Mouse (Mus musculus) C2C12 (cell line): ENCODE data around the gene Figla. TPM values are rescaled to one million over a fixed set of nuclear protein-coding genes. Genes with fewer than 3 reads are reported as not detected.
A peak's percentile ranks its signal among the peaks of the same experiment; 100 is the strongest.

Experiments
- H3K27me3 ChIP-seq: one replicate; pipeline ENCODE4 v1.6.1; 2011; ENCODE audit not compliant: control insufficient read depth, insufficient read depth, insufficient read length
- H3K36me3 ChIP-seq: one replicate; pipeline ENCODE4 v1.6.1; 2011; ENCODE audit not compliant: control insufficient read depth, insufficient read depth
- H3K4me3 ChIP-seq: one replicate; pipeline ENCODE4 v1.5.1; 2011; ENCODE audit warnings: mild to moderate bottlenecking, control low read depth; ENCODE audit not compliant: poor library complexity, insufficient read depth, severe bottlenecking
- H3K79me2 ChIP-seq: one replicate; pipeline ENCODE4 v1.6.1; 2011; ENCODE audit not compliant: control insufficient read depth, insufficient read depth
- H3K79me3 ChIP-seq: one replicate; pipeline ENCODE4 v1.6.1; 2011; ENCODE audit warnings: low read depth, control low read depth
- H3ac ChIP-seq: one replicate; pipeline ENCODE3; 2011; ENCODE audit warnings: low read depth; ENCODE audit not compliant: control insufficient read depth, insufficient read length
- CEBPB ChIP-seq: IDR thresholded peaks from one replicate; pipeline ENCODE4 v1.6.1; 2011; ENCODE audit warnings: low read depth, mild to moderate bottlenecking, control low read depth, moderate library complexity
- CTCF ChIP-seq: IDR thresholded peaks from one replicate; pipeline ENCODE4 v1.5.1; 2011; ENCODE audit not compliant: control insufficient read depth, insufficient read depth, insufficient read length
- FOSL1 ChIP-seq: IDR thresholded peaks from one replicate; pipeline ENCODE4 v1.8.0; 2011; ENCODE audit warnings: mild to moderate bottlenecking, low read length; ENCODE audit not compliant: poor library complexity, insufficient read depth, severe bottlenecking
- MAX ChIP-seq: IDR thresholded peaks from one replicate; pipeline ENCODE4 v1.6.1; 2011; ENCODE audit warnings: mild to moderate bottlenecking, control low read depth
- MYOD1 ChIP-seq: IDR thresholded peaks from one replicate; pipeline ENCODE4 v1.6.1; 2011; ENCODE audit warnings: low read depth; ENCODE audit not compliant: control insufficient read depth, insufficient read length
- MYOG ChIP-seq: IDR thresholded peaks from one replicate; pipeline ENCODE4 v1.6.1; 2011; ENCODE audit not compliant: control insufficient read depth, insufficient read length; ENCODE audit errors: extremely low read depth
- USF1 ChIP-seq: IDR thresholded peaks from one replicate; pipeline ENCODE4 v1.6.1; 2011; ENCODE audit warnings: low read depth, mild to moderate bottlenecking, control low read depth, moderate library complexity
- polyA plus RNA-seq: library from polyadenylated mRNA; unstranded; fragments of >200 nt; fragmentation: generic; extraction: Trizol; gene quantifications from one replicate; pipeline ENCODE4 v1.2.1, GENCODE M21; 2012; ENCODE audit warnings: missing spikeins

Figla gene
- polyA plus RNA-seq, 1 experiment: 0.05 TPM

DNA sequence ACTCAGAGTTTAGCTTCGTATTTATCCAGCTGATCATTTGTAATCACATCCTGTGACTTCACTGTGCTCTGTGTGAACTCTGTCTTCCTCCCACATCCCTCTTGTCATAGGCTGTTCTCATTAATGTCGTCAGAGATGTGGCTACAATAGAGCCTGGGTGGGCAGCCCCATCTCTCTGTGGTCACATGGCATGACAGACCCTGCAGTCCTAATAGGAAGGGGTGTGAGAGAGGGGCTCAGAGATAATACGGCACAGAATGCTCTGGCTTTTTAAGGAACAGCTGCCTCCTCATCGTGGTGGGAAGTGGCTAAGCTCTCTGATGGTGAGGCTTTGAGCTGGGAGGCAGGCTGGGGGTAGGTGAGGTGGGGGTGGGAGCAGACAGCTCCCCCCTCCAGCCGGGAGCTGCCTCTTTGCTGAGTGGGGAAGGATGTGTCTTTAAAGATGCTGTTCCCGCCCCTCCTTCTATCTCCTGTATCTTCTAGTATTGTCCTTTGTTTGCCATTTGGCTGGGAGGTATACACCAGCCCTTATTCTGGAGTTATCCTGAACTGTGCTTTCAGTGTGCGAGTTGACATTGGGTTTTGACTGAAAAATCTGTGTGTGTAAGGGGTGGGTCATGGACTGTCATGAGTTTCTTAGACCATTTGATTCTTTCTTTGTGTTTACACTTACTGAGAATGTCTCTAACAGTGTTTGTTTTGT, 43.3 kb downstream of the Figla start:
- Histone ChIP-seq H3K79me2 (no peaks in the 10 kb centered on the region), H3K27me3 (no peaks in the 10 kb centered on the region), H3K79me3 (peaks cover 1% of the 10 kb centered on the region), H3K4me3 (no peak overlapping the region), H3ac (peak overlapping the region; percentile 18), H3K36me3 (no peaks in the 10 kb centered on the region)
- TF ChIP-seq CTCF: no peak
- TF ChIP-seq MYOD1: peak; percentile 26

DNA sequence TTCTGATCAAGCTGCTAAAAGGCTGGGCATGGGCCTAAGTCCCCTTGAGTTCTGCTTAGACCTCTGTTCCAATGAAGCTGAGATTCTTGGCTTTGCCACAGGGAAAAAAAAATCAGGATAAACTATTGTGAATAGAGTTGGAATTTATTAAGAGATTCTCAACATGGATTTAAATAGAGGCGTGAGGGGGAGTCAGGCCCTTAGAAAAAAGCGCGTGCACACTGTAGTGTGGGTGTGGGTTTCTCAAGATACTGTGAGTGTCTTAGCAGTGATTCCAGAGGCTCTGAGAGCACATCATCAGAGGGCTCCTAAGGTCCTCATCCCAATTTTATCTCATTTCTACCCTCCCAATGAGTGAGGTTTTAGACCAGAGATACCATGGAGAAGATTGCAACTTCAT, 44.2 kb downstream of the Figla start:
- Histone ChIP-seq H3ac (no peak overlapping the region), H3K79me2 (no peaks in the 10 kb centered on the region), H3K79me3 (peaks cover 1% of the 10 kb centered on the region), H3K4me3 (no peak overlapping the region), H3K36me3 (no peaks in the 10 kb centered on the region), H3K27me3 (no peaks in the 10 kb centered on the region)
- TF ChIP-seq USF1 (no peak), CEBPB (no peak), CTCF (no peak), FOSL1 (no peak), MAX (no peak), MYOD1 (no peak), MYOG (no peak)

DNA sequence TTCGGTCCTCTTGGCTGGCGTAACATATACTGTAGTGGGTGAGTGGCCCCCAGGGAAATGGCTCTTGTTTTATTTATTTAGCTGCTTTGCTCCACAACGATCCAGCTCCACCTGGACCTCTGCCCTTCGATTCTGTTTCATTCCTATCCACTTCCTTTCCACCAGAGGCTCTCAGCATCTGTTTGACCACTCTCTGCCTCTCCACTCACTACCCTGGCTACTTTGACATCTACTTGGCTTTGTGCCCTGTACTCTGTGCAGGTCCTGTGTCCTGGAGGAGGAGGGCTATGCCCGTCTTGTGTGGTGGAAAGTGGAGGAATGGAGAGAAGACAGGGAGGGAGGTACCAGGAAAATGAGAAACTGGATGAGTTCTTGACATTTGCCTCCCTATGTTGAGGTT, 46.3 kb downstream of the Figla start:
- H3K27me3 ChIP-seq: no peaks in the 10 kb centered on the region
- H3K79me3 ChIP-seq: peaks cover 1% of the 10 kb centered on the region
- no peaks in the 10 kb centered on the region for H3K36me3 ChIP-seq
- no peaks in the 10 kb centered on the region for H3K79me2 ChIP-seq
- TF ChIP-seq USF1 (no peak), MYOD1 (no peak), MAX (no peak), MYOG (no peak), CTCF (no peak), FOSL1 (no peak), CEBPB (no peak)
- no peak overlapping the region for H3ac ChIP-seq
- H3K4me3 ChIP-seq: no peak overlapping the region

DNA sequence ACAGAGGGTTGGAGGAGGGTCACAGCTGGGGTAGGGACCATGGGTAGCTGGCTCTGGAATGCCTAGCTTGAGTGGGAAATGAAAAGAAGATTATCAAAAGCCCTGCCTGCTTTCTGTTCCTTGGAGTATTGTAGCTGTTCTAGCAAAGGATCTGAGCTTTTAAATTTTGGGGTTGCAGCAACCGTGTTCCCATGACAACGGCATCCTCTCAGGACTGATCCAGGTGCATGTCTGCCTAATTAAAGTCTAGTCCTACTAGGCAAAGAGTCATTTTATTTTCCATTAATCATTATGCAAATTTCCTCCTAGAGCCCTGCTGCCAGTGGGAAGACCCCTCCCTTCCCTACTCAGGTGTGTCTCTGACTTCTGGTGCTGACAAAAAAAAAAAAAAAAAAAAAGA, 46.7 kb downstream of the Figla start:
- no peaks in the 10 kb centered on the region for H3K79me2 ChIP-seq
- H3K27me3 ChIP-seq: no peaks in the 10 kb centered on the region
- H3K36me3 ChIP-seq: no peaks in the 10 kb centered on the region
- H3ac ChIP-seq: no peak overlapping the region
- no peak overlapping the region for H3K4me3 ChIP-seq
- H3K79me3 ChIP-seq: peaks cover 1% of the 10 kb centered on the region
- TF ChIP-seq FOSL1: no peak

DNA sequence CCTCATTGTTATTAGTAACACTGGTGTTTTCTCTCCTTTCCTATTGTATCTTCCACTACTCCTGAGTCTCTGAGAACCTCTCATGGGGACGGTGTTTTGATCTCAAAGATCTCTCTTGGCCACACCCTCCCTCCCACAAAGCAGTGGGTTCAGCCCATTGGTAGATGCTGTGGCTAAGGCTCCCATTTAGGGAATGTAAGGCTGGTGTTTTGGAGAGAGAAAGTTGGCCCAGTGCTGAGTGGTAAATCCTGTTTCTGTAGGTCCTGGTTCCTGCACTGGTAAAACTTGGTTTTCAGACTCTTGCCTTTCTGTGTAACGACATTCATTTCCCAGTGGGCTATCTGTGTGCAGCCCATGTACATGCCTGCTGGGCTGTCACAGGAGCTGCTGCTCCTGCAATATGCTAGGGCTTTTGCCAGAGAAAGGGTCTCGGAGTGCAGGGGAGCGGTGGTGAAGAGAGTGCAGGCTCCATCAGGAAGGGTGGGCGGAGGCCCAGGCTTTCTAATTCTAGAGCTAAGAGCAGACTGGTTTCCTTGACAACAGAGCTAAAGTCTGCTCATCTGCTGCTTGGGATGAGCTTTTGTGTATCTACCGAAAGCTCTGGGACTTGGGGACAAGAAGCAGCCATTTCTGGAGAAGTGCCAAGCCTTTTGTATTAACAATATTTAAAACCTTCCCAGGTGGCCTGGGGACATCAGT, 48.5 kb downstream of the Figla start:
- Histone ChIP-seq H3K79me3 (peaks cover 1% of the 10 kb centered on the region), H3ac (no peak overlapping the region), H3K4me3 (no peak overlapping the region), H3K79me2 (no peaks in the 10 kb centered on the region), H3K36me3 (no peaks in the 10 kb centered on the region), H3K27me3 (no peaks in the 10 kb centered on the region)
- TF ChIP-seq MAX (no peak), CTCF (no peak), FOSL1 (no peak), MYOG (no peak), MYOD1 (no peak), CEBPB (no peak), USF1 (no peak)

DNA sequence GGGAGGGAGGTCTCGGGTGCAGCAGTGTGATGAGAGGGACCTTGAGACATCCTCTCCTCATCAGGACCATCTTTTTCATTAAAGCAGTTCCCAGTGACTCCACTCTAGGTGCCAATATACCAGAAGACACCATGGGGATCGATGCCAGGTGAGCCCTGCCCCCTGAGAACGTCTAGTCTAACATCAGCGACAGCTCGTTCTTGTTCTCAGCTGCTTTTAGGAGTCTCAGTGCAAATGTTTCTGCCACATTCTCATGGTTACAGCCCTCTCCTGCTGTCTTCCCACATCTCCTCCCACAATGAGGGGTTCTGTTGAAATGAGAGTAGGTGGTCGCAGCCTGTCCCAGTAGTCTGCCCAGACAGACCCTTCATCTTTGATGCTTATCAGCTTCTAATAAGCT, 50.8 kb downstream of the Figla start:
- Histone ChIP-seq H3K79me3 (peaks cover 1% of the 10 kb centered on the region), H3K79me2 (no peaks in the 10 kb centered on the region), H3K27me3 (no peaks in the 10 kb centered on the region), H3K36me3 (no peaks in the 10 kb centered on the region), H3ac (no peak overlapping the region), H3K4me3 (no peak overlapping the region)
- TF ChIP-seq CEBPB (no peak), MAX (no peak), FOSL1 (no peak), CTCF (no peak), MYOG (no peak), MYOD1 (no peak), USF1 (no peak)
